In the genomic region with DNA sequence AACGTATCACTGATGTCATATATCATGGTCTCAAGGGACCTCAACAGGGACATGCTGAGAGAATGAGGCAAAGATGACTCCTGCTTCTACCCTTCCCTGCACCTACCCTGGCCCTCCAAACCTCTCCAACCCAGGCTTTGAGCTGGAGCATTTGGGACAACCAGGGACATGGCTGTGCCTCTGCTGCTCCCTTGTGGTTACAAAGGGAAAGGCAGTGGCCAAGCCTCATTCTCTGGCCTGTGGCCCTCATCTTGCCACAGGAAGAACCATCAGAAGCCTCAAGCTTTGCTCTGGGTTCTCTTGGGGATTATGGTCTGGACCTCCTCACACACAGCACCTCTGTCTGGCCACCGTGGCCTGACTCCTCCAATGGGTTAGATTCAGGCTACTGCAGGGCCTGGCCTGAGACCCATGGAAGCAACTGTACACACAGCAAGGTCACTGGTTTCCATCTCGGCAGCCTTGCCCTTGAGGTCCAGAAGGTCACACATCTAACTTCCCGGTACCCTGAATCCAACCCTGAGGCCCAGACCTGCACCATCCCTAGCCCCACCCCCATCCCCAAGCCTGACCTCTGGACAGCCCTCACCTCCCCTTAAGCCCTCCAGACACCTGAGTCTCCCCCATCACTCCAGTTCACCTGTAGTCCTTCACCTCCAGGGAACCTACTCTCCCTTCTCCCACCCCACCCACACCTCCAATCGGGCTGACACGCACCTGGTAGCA, we compare ENCODE assay signal across 9 mouse cellular contexts. TPM values are rescaled to one million over a fixed set of nuclear protein-coding genes. Genes with fewer than 3 reads are reported as not detected.
DNase-seq lines count a peak whose midpoint lies in the region; ATAC-seq and TF ChIP-seq lines count a peak whose summit lies in the region.
"Had no signal": no experiment of that assay in that cellular context is flagged by ENCODE, and none has a peak within 500 bp of the region (broad histone marks: within the 10 kb centered on the region; RNA-seq: fewer than 3 reads in every experiment).

No protein-coding gene starts in this region.

- no peak overlapping the region for H3K4me3 ChIP-seq in G1E (ENCODE audit: low read depth, low read length)
- H3K4me3 ChIP-seq in forebrain, embryonic 12.5 days (replicated peaks) = no peak overlapping the region
- H3K4me3 ChIP-seq in lung, embryonic 16.5 days (ENCODE audit: low read length) = no peak overlapping the region
- H3K4me3 ChIP-seq: midbrain, embryonic 12.5 days had no signal

- no peak overlapping the region for H3K27ac ChIP-seq in forebrain, embryonic 12.5 days
- H3K27ac ChIP-seq in lung, embryonic 16.5 days (ENCODE audit: low read length) = no peak overlapping the region
- H3K27ac ChIP-seq: midbrain, embryonic 12.5 days had no signal

- peak; percentile 98 for TF ChIP-seq CTCF in G1E (IDR thresholded peaks at IDR 0.05; ENCODE audit: low read depth, low read length)

- DNase-seq in G1E (ENCODE audit: low spot score) = peak; percentile 44
- DNase-seq in c-Kit-negative CD71-positive TER-119-positive erythroid progenitor cells, embryonic 14.5 days (ENCODE audit: low read depth, low spot score) = peak; percentile 68
- peak; percentile 89 for DNase-seq in heart, postnatal 4 days
- peak; percentile 44 for DNase-seq in layer of hippocampus, adult 9-11 months
- DNase-seq in retina, postnatal 7 days (ENCODE audit: low read depth, low spot score) = peak; percentile 58
- DNase-seq in urinary bladder, adult 18-20 months (ENCODE audit: low spot score in 2 of 2) = peak; percentile 58 to 70

- peaks cover 5% of the 10 kb centered on the region; the same call in 1 of the 2 replicates for H3K9me3 ChIP-seq in G1E (replicated peaks)
- H3K9me3 ChIP-seq in forebrain, embryonic 12.5 days = no peaks in the 10 kb centered on the region
- peaks cover 3% of the 10 kb centered on the region; the same call in 1 of the 2 replicates for H3K9me3 ChIP-seq in lung, embryonic 16.5 days (ENCODE audit: control insufficient read depth, low read length)

- no peak overlapping the region for H3K9ac ChIP-seq in forebrain, embryonic 12.5 days
- no peak overlapping the region for H3K9ac ChIP-seq in lung, embryonic 16.5 days (ENCODE audit: low read length)
- H3K9ac ChIP-seq: midbrain, embryonic 12.5 days had no signal

- no peak; the same call in 1 of the 2 replicates for ATAC-seq in G1E (ENCODE audit: extremely low read depth, insufficient number of reproducible peaks, low FRiP score, poor library complexity, severe bottlenecking)
- 0 out of 2 replicates have a peak, but pooled peaks have one; percentile 14 for ATAC-seq in forebrain, embryonic 12.5 days (ENCODE audit: low FRiP score)
- ATAC-seq in lung, embryonic 16.5 days (ENCODE audit: low read depth) = peak; percentile 78

- no peaks in the 10 kb centered on the region for H3K36me3 ChIP-seq in G1E (replicated peaks)
- H3K36me3 ChIP-seq in forebrain, embryonic 12.5 days (replicated peaks) = no peaks in the 10 kb centered on the region
- H3K36me3 ChIP-seq in lung, embryonic 16.5 days (ENCODE audit: control insufficient read depth, insufficient read depth, low read length) = no peaks in the 10 kb centered on the region
- H3K36me3 ChIP-seq: midbrain, embryonic 12.5 days had no signal

- H3K4me2 ChIP-seq in forebrain, embryonic 12.5 days = no peak overlapping the region
- H3K4me2 ChIP-seq in lung, embryonic 16.5 days (ENCODE audit: low read depth, low read length) = no peak overlapping the region
- H3K4me2 ChIP-seq: midbrain, embryonic 12.5 days had no signal

- no peaks in the 10 kb centered on the region for H3K27me3 ChIP-seq in G1E (ENCODE audit: insufficient read depth, low read length)
- no peaks in the 10 kb centered on the region for H3K27me3 ChIP-seq in forebrain, embryonic 12.5 days
- H3K27me3 ChIP-seq in lung, embryonic 16.5 days (ENCODE audit: control insufficient read depth, insufficient read depth, low read depth, low read length) = no peaks in the 10 kb centered on the region
- H3K27me3 ChIP-seq: midbrain, embryonic 12.5 days had no signal

- WGBS in forebrain, embryonic 12.5 days = 74% methylated on average over 6 of the region's 6 CpGs
- 51% methylated on average over 6 of the region's 6 CpGs for WGBS in lung, embryonic 16.5 days

- peaks cover 23% of the 10 kb centered on the region for H3K4me1 ChIP-seq in G1E (ENCODE audit: insufficient read depth, low read depth, low read length)
- H3K4me1 ChIP-seq in forebrain, embryonic 12.5 days = peaks cover 5% of the 10 kb centered on the region
- H3K4me1 ChIP-seq in lung, embryonic 16.5 days (replicated peaks; ENCODE audit: control insufficient read depth, insufficient read depth, low read length) = peaks cover 6% of the 10 kb centered on the region

RNA-seq across cellular contexts. Expression of gene BC017158, which starts 47.1 kb away (rescaled TPM):
- total RNA-seq in G1E (2014; fragmentation: Nextera tagmentation) (89.4 and 93.4 TPM in 2 replicates), G1E (2017) (26.8 and 35.3 TPM in 2 replicates)
- polyA plus RNA-seq in G1E (2012) = 31.7 and 33.5 TPM in 2 replicates
- 17.3 and 19.1 TPM in 2 replicates for polyA plus RNA-seq in forebrain, embryonic 12.5 days (2016; fragmentation: Nextera tagmentation; extraction: Ambion mirVana)
- total RNA-seq in heart, postnatal 4 days (2021) = 10 to 100 TPM; 12.4 to 13.1 TPM
- 32.0 and 36.3 TPM in 2 replicates for polyA plus RNA-seq in lung, embryonic 16.5 days (2015; fragmentation: Nextera tagmentation; extraction: Ambion mirVana)
